Mouse (Mus musculus) intestine, embryonic 14.5 days (tissue): ENCODE data around the gene Sorbs2. TPM values are rescaled to one million over a fixed set of nuclear protein-coding genes. Genes with fewer than 3 reads are reported as not detected.
A peak's percentile ranks its signal among the peaks of the same experiment; 100 is the strongest.

Experiments
- ATAC-seq: fragments of 200-750 bp; cut with Nextera tagmentation; replicated peaks from 2 replicates; pipeline ENCODE4 v1.8.0; 2017; ENCODE audit warnings: low read depth, moderate number of reproducible peaks, moderate TSS enrichment, moderate library complexity; ENCODE audit not compliant: low FRiP score, low TSS enrichment
- DNase-seq: peaks from one replicate; pipeline ENCODE4 v3.0.0-alpha.2; 2018; ENCODE audit warnings: low spot score
- H3K27ac ChIP-seq: fragments of 300-500 bp; sonication (generic); 2 replicates; pipeline ENCODE4 v1.5.1; 2014; ENCODE audit warnings: low read depth, mild to moderate bottlenecking, control low read depth
- H3K27me3 ChIP-seq: fragments of 300-500 bp; sonication (generic); replicated peaks from 2 replicates; pipeline ENCODE4 v1.6.1; 2014; ENCODE audit warnings: low read length, control low read depth; ENCODE audit not compliant: control insufficient read depth, insufficient read depth
- H3K36me3 ChIP-seq: fragments of 300-500 bp; sonication (generic); 2 replicates; pipeline ENCODE4 v1.6.1; 2014; ENCODE audit warnings: low read length, control low read depth; ENCODE audit not compliant: control insufficient read depth, insufficient read depth
- H3K4me1 ChIP-seq: fragments of 300-500 bp; sonication (generic); replicated peaks from 2 replicates; pipeline ENCODE4 v1.6.1; 2014; ENCODE audit warnings: low read length, control low read depth, mixed read lengths; ENCODE audit not compliant: control insufficient read depth, insufficient read depth
- H3K4me2 ChIP-seq: fragments of 300-500 bp; sonication (generic); 2 replicates; pipeline ENCODE4 v1.6.1; 2014; ENCODE audit warnings: low read length
- H3K4me3 ChIP-seq: fragments of 300-500 bp; sonication (generic); 2 replicates; pipeline ENCODE4 v1.5.1; 2014; ENCODE audit warnings: low read depth, low read length, control low read depth, mixed read lengths
- H3K9ac ChIP-seq: fragments of 300-500 bp; sonication (generic); 2 replicates; pipeline ENCODE4 v1.6.1; 2014; ENCODE audit warnings: mild to moderate bottlenecking, low read length
- H3K9me3 ChIP-seq: fragments of 300-500 bp; sonication (generic); 2 replicates; pipeline ENCODE4 v1.6.1; 2016; ENCODE audit warnings: low read length, control low read depth; ENCODE audit not compliant: control insufficient read depth
- WGBS: fragments of 180-500 bp; shearing (Covaris S2); extraction: QIAGEN DNeasy Blood & Tissue Kit; methylation state at CpG from one replicate; pipeline ENCODE4 v1.1.7; 2014; 5-methylcytosine and 5-hydroxymethylcytosine counted together
- polyA plus RNA-seq: library from polyadenylated mRNA; unstranded; fragments of >200 nt; fragmentation: Nextera tagmentation; extraction: Ambion mirVana; gene quantifications from 2 replicates; pipeline ENCODE4 v1.2.1, GENCODE M21; 2014

Sorbs2 gene
- polyA plus RNA-seq, 1 experiment from 2014 or later, result 31.4 TPM

DNA sequence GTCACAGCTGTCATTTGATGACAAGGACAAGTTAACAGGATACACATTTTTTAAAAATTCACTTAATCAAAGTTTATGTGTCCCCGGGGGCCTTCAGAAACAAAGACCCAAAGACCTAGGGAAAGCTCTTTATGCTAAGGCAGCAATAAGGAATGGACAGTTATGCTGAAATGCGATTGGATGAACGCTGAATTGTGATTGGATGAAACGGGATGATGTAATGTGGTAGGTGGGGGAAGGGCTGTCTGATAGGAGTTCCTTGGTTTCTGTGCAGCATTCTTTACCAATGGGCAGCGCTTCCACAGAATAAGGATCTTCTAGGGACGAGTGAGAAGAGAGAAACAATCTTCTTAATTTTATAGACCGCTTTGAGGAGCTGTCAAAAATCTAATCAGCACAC is 108.0 kb downstream of the Sorbs2 start:
- Histone ChIP-seq H3K27me3 (no peaks in the 10 kb centered on the region), H3K27ac (0 out of 2 replicates have a peak overlapping the region, but pooled peaks have one; percentile 54), H3K4me2 (no peak overlapping the region), H3K9ac (no peak overlapping the region), H3K9me3 (no peaks in the 10 kb centered on the region), H3K36me3 (no peaks in the 10 kb centered on the region), H3K4me1 (peaks cover 8% of the 10 kb centered on the region), H3K4me3 (no peak overlapping the region)
- WGBS, result 47% methylated on average over 7 of the region's 7 CpGs
- DNase-seq (no peak), ATAC-seq (no peak)

DNA sequence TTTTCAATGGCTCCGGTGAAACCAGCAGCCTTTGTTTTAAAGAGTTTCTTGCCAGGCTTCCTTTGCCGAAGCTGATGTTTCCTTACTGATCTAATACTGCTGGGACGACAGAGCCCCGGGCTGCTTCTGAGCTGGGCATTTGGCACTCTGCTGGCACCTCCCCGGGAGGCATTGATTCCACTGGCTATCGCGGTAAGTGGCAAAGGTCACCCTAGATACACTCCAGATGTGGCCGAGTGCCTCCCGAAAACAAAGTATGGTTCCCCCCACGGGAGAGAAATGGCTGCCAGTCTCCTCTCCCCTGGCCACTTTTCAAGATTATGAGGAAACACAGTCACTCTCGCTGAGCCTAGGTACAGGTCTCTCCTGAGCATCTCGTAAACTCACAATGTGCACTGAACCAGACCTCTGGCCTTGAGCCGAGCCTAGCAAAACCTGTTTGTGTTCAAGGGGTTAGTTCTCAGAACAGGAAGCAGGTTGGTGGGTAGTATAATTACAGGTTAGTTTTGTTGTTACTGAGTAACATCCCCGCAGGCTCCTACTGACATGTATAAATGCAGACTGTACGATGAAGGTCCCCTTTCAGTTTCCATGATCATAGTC is 114.1 kb downstream of the Sorbs2 start:
- DNase-seq (no peak), ATAC-seq (no peak)
- Histone ChIP-seq H3K9me3 (no peaks in the 10 kb centered on the region), H3K4me2 (no peak overlapping the region), H3K4me3 (no peak overlapping the region), H3K4me1 (no peaks in the 10 kb centered on the region), H3K27me3 (no peaks in the 10 kb centered on the region), H3K27ac (no peak overlapping the region), H3K9ac (no peak overlapping the region), H3K36me3 (no peaks in the 10 kb centered on the region)
- 73% methylated on average over 15 of the region's 15 CpGs for WGBS

DNA sequence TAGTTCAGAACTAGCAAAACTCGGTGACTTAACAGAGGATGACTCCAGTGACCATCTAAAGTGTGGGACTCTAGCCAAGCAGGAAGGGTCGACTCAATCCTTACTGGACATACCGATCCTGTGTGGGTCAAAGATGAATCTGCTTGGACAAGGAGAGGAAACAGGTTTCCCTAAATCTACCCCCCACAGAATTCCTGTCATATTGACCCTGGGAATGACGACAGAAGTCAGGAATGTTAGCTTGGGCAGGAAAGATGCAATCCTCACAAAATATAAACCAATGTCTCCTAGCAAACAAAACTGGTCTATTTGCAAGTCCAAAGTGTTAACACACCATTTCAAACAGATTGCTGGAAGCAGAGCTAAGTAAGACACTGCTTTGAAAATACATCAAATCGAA is 118.8 kb downstream of the Sorbs2 start:
- 55% methylated on average over 5 of the region's 5 CpGs for WGBS
- H3K4me1 ChIP-seq, result no peaks in the 10 kb centered on the region
- H3K4me3 ChIP-seq, result no peak overlapping the region
- H3K9ac ChIP-seq, result no peak overlapping the region
- H3K27me3 ChIP-seq, result no peaks in the 10 kb centered on the region
- DNase-seq (no peak), ATAC-seq (no peak)
- H3K27ac ChIP-seq, result no peak overlapping the region
- no peaks in the 10 kb centered on the region for H3K36me3 ChIP-seq
- H3K9me3 ChIP-seq, result no peaks in the 10 kb centered on the region
- H3K4me2 ChIP-seq, result no peak overlapping the region

DNA sequence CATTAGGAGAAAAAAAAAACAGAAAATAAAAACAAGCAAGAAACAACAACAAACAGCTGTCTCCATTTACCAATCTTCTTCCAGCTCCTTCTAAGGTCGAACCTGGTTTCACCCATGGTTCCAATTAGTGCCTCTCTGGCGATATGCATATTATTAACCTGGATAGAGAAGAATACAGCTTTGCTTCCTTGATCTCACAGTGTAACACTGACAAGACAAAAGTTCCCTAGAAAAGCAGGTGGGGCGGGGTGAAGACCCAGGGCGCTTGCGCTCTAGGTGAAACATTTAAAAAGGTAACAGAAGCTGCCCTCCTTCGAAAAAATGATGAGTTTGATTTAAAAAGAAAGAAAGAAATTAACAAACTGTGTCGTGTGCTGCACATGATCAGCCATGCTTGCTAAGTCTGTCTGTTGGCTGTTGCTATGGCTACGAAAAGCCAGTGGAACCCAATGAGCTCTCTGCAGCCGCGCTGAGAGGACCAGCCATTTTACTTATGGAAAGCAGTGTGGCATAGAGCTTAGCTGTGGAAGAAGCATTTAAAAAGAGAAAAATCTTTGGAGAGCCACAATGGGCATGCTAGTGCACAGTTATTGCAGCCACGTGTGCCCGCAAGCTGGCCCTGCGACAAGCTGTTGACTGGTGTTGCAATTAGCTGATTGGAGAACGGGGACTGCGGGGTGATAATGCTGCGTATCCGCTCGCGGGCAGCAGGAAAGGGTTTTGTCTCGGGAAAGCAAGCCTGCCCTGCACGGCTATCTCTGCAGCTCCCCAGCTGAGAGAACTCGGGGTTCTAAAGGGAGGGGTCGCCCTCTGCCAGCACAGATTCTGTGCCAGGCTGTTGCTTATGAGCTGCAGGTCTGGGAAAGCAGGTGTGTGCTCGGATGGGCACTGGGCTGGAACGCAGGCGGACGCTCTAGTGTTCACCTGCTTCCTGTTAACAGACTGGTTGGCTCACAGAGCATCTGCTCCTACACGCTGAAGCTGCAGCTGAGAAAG is 120.0 kb downstream of the Sorbs2 start:
- H3K9ac ChIP-seq, result peak overlapping the region; percentile 67
- peak; percentile 93 for ATAC-seq
- WGBS, result 1% methylated on average over 28 of the region's 28 CpGs
- peak overlapping the region; percentile 84 for H3K27ac ChIP-seq
- H3K36me3 ChIP-seq, result no peaks in the 10 kb centered on the region
- peak; percentile 90 for DNase-seq
- H3K4me1 ChIP-seq, result no peaks in the 10 kb centered on the region
- peak overlapping the region; percentile 88 for H3K4me2 ChIP-seq
- H3K27me3 ChIP-seq, result no peaks in the 10 kb centered on the region
- no peaks in the 10 kb centered on the region for H3K9me3 ChIP-seq
- peak overlapping the region; percentile 65 for H3K4me3 ChIP-seq

DNA sequence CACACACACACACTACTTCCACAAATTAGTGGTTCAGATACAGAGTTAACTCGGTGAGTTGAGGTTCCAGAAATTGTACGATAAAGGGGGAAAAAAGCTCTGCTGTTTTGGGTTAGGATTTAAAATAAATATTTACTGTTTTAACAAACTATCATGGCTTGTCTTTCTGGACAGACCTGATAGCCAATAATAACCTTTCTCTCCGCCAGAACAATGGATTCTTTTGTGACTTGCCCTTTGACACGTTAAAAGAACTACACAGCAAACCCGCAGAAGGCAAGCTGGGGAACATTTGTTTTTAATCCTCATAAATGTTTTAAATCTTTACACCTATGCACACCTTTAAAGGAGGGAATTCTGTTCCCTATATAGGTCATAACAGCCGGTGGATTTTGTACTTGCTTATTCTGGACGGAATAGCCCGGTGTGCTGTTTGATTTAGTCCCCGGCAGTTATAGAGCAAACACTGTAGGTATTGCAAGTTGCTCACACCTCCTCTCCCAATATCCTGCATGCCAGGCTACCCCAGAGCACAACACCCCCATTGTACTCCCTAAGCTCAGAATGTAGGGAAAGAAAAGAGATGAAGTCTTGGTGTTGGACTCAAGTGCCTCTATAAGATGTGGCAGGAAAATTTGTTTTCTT is 121.0 kb downstream of the Sorbs2 start:
- Histone ChIP-seq H3K36me3 (no peaks in the 10 kb centered on the region), H3K27me3 (no peaks in the 10 kb centered on the region), H3K9ac (peak overlapping the region; percentile 31), H3K27ac (peak overlapping the region; percentile 84; the same call in 1 of the 2 replicates), H3K4me1 (no peaks in the 10 kb centered on the region), H3K4me2 (peak overlapping the region; percentile 88), H3K9me3 (no peaks in the 10 kb centered on the region), H3K4me3 (peak overlapping the region; percentile 65)
- ATAC-seq, result 0 out of 2 replicates have a peak, but pooled peaks have one; percentile 18
- 34% methylated on average over 9 of the region's 9 CpGs for WGBS
- DNase-seq, result no peak

DNA sequence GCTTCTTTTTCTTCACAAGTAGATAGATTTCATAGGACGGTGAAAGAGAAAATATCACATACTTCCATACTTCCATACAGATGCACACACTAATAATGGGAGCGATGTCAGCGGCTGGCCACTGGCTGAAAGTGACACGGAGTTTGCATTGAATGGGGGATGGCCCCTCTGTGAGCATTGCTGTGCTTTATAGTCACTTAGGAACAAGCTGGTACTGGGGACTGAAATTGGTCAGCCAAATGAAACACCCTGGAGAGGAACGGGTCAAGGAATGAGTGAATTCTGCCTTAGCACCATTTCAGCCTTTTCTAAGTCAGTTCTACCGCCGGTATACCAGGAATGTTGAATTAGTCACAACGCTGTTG is 121.5 kb downstream of the Sorbs2 start:
- Histone ChIP-seq H3K27me3 (no peaks in the 10 kb centered on the region), H3K27ac (0 out of 2 replicates have a peak overlapping the region, but pooled peaks have one; percentile 27), H3K4me3 (peak overlapping the region; percentile 65), H3K9ac (peak overlapping the region; percentile 31; the same call in 1 of the 2 replicates), H3K4me2 (peak overlapping the region; percentile 88), H3K36me3 (no peaks in the 10 kb centered on the region), H3K4me1 (no peaks in the 10 kb centered on the region), H3K9me3 (no peaks in the 10 kb centered on the region)
- WGBS, result 76% methylated on average over 8 of the region's 8 CpGs
- ATAC-seq (no peak), DNase-seq (no peak)

DNA sequence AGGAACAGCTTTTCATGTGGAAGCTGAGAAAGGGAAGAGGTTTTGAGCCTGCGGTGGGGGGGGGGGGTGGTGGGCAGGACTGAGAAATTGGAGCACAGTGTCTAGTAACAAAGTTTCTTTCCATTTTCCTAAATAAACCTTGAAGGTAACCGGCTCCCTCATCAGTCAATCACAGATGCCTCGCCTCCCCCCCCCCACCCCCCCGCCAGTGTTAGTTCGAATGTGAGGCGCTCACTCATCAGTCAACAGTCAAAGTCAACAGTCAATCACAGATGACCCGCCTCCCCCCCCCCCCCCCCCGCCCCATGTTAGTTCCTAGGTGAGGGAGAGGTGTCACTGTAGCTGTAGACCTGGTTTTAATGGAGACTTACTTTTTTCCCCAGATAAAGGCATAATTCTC is 123.4 kb downstream of the Sorbs2 start:
- no peaks in the 10 kb centered on the region for H3K27me3 ChIP-seq
- no peak overlapping the region for H3K4me3 ChIP-seq
- no peaks in the 10 kb centered on the region for H3K36me3 ChIP-seq
- H3K4me1 ChIP-seq, result no peaks in the 10 kb centered on the region
- no peaks in the 10 kb centered on the region for H3K9me3 ChIP-seq
- H3K27ac ChIP-seq, result no peak overlapping the region
- DNase-seq, result no peak
- no peak overlapping the region for H3K9ac ChIP-seq
- ATAC-seq, result no peak
- H3K4me2 ChIP-seq, result no peak overlapping the region
- WGBS, result 74% methylated on average over 6 of the region's 8 CpGs

DNA sequence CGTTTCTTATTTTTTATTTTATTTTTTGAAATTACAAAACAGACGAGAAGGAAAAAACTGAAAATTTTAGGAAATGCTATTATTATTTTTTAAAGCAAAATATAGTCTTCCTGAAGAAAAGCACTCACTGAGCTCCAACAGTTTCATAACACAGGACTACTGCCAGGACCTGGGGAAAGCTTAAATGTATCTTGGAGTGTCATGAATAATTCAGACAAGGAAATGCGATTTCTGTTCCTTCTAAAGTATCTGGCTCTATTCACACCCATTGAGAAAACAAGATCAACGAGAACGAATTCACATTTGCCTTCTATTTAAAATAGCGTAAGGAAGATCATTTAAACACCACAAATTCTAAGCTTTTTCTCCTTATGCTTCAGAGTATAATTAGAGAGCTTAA is 127.6 kb downstream of the Sorbs2 start:
- DNase-seq (no peak), ATAC-seq (no peak)
- WGBS, result 86% methylated on average over 6 of the region's 6 CpGs
- Histone ChIP-seq H3K4me2 (no peak overlapping the region), H3K9me3 (no peaks in the 10 kb centered on the region), H3K36me3 (no peaks in the 10 kb centered on the region), H3K4me3 (no peak overlapping the region), H3K27me3 (no peaks in the 10 kb centered on the region), H3K27ac (no peak overlapping the region), H3K9ac (no peak overlapping the region), H3K4me1 (no peaks in the 10 kb centered on the region)
